Mouse (Mus musculus): Measurements from ENCODE around the gene Rdx.
"Not testable (repeated sequence)": the region's sequence is repeated elsewhere in the genome, so short reads cannot be mapped to it uniquely, and the experiment has no call there.

Rdx gene

GRCm38 (mm10) chr9:52059788-52060187 is 12.8 kb downstream of the Rdx start:
- no peak for DNase-seq

GRCm38 (mm10) chr9:52070052-52070451 is 23.1 kb downstream of the Rdx start:
- DNase-seq: no peak

- not testable (repeated sequence) for DNase-seq
These were observed 24.4 kb downstream of the Rdx start for GRCm38 (mm10) chr9:52071352-52071751.

GRCm38 (mm10) chr9:52072202-52072601 is 25.2 kb downstream of the Rdx start:
- DNase-seq: no peak

GRCm38 (mm10) chr9:52076089-52076488 is 29.1 kb downstream of the Rdx start:
- DNase-seq: no peak

GRCm38 (mm10) chr9:52077692-52078091 is 30.7 kb downstream of the Rdx start:
- DNase-seq: no peak

GRCm38 (mm10) chr9:52081979-52082378 is 35.0 kb downstream of the Rdx start:
- DNase-seq: no peak

GRCm38 (mm10) chr9:52082414-52082813 is 35.4 kb downstream of the Rdx start:
- no peak for DNase-seq

- DNase-seq: no peak
These were observed 44.8 kb downstream of the Rdx start for GRCm38 (mm10) chr9:52091752-52092151.

- DNase-seq: no peak
These were observed 45.3 kb downstream of the Rdx start for GRCm38 (mm10) chr9:52092311-52092710.

GRCm38 (mm10) chr9:52093108-52093507 is 46.1 kb downstream of the Rdx start:
- no peak for DNase-seq

- DNase-seq: no peak
These were observed 47.0 kb downstream of the Rdx start for GRCm38 (mm10) chr9:52094016-52094415.

GRCm38 (mm10) chr9:52094471-52094980 is 47.6 kb downstream of the Rdx start:
- no peak for DNase-seq

GRCm38 (mm10) chr9:52095666-52096065 is 48.7 kb downstream of the Rdx start:
- no peak for DNase-seq

GRCm38 (mm10) chr9:52097386-52097785 is 50.4 kb downstream of the Rdx start:
- DNase-seq: no peak

GRCm38 (mm10) chr9:52098600-52098999 is 51.6 kb downstream of the Rdx start:
- peak; percentile 88 to 89 for DNase-seq

- DNase-seq: no peak
These were observed 53.5 kb downstream of the Rdx start for GRCm38 (mm10) chr9:52100426-52100825.

GRCm38 (mm10) chr9:52102060-52102844 is 55.3 kb downstream of the Rdx start:
- no peak for DNase-seq

- DNase-seq: no peak
These were observed 56.7 kb downstream of the Rdx start for GRCm38 (mm10) chr9:52103448-52104224.

- no peak for DNase-seq
These were observed 57.2 kb downstream of the Rdx start for GRCm38 (mm10) chr9:52104225-52104615.

GRCm38 (mm10) chr9:52105423-52105822 is 58.5 kb downstream of the Rdx start:
- no peak for DNase-seq

- no peak for DNase-seq
These were observed 60.2 kb downstream of the Rdx start for GRCm38 (mm10) chr9:52107161-52107560.

GRCm38 (mm10) chr9:52110738-52111137 is 63.8 kb downstream of the Rdx start:
- no peak for DNase-seq

GRCm38 (mm10) chr9:52113091-52113490 is 66.1 kb downstream of the Rdx start:
- DNase-seq: no peak

All from kidney, postnatal 4 days (tissue).